21 mouse cellular contexts compared by ENCODE assay signal in genomic region chr17:32402011-32402778, GRCm38 (mm10). TPM values are rescaled to one million over a fixed set of nuclear protein-coding genes. Genes with fewer than 3 reads are reported as not detected.
A peak's percentile ranks its signal among the peaks of the same experiment; 100 is the strongest.
DNase-seq lines count a peak whose midpoint lies in the region; ATAC-seq and TF ChIP-seq lines count a peak whose summit lies in the region.
"Had no signal": no experiment of that assay in that cellular context is flagged by ENCODE, and none has a peak within 500 bp of the region (broad histone marks: within the 10 kb centered on the region; RNA-seq: fewer than 3 reads in every experiment).

No protein-coding gene starts in this region.

- TF ChIP-seq CTCF in heart, postnatal 0 days (IDR thresholded peaks at IDR 0.05; ENCODE audit: low read depth): no peak

- H3K4me2 ChIP-seq in heart, postnatal 0 days (ENCODE audit: low read depth, low read length): no peak overlapping the region; the same call in 1 of the 2 replicates
- H3K4me2 ChIP-seq: hindbrain, embryonic 15.5 days; midbrain, embryonic 15.5 days; neural tube, embryonic 12.5 days had no signal

- no peaks in the 10 kb centered on the region for H3K36me3 ChIP-seq in heart, postnatal 0 days (replicated peaks; ENCODE audit: control insufficient read depth, insufficient read depth, low read length)
- H3K36me3 ChIP-seq in midbrain, embryonic 10.5 days: no peaks in the 10 kb centered on the region
- H3K36me3 ChIP-seq: hindbrain, embryonic 15.5 days; limb, embryonic 10.5 days; midbrain, embryonic 15.5 days; neural tube, embryonic 12.5 days had no signal

- TF ChIP-seq EP300 in heart, postnatal 0 days (IDR thresholded peaks at IDR 0.05; ENCODE audit: low read depth): no peak

- 75% methylated on average over 9 of the region's 9 CpGs for WGBS in heart, postnatal 0 days
- WGBS in midbrain, embryonic 10.5 days: 84% methylated on average over 9 of the region's 9 CpGs

- no peaks in the 10 kb centered on the region for H3K4me1 ChIP-seq in heart, postnatal 0 days (ENCODE audit: control insufficient read depth, insufficient read depth)
- no peaks in the 10 kb centered on the region for H3K4me1 ChIP-seq in midbrain, embryonic 10.5 days
- H3K4me1 ChIP-seq: hindbrain, embryonic 15.5 days; limb, embryonic 10.5 days; midbrain, embryonic 15.5 days; neural tube, embryonic 12.5 days had no signal

- no peaks in the 10 kb centered on the region for H3K9me3 ChIP-seq in heart, postnatal 0 days (replicated peaks; ENCODE audit: control insufficient read depth, low read length)
- H3K9me3 ChIP-seq in midbrain, embryonic 10.5 days (replicated peaks): no peaks in the 10 kb centered on the region
- H3K9me3 ChIP-seq: hindbrain, embryonic 15.5 days; limb, embryonic 10.5 days; midbrain, embryonic 15.5 days; neural tube, embryonic 12.5 days had no signal

- no peak for DNase-seq in heart, postnatal 0 days (ENCODE audit: low spot score)
- no peak for DNase-seq in heart, adult 9 months (ENCODE audit: low spot score in 2 of 2)
- DNase-seq in CD4-positive helper T cell, adult 2 months (ENCODE audit: low read depth, low spot score): peak; percentile 78
- DNase-seq in induced T-regulatory cell, adult 2 months (ENCODE audit: low read depth): peak; percentile 72
- DNase-seq in adrenal gland, postnatal 4 days (ENCODE audit: low spot score in 2 of 2): no peak
- DNase-seq in lung, adult 18-20 months: no peak
- no peak for DNase-seq in midbrain, embryonic 10.5 days (ENCODE audit: low spot score)
- DNase-seq: cerebellum, adult 9-10 months; embryo, embryonic 11 days; gastrocnemius, postnatal 25 days; heart, postnatal 10 days; kidney, adult 18-20 months; kidney, postnatal 36 days; lung, postnatal 14 days had no signal

- no peak overlapping the region for H3K27ac ChIP-seq in heart, postnatal 0 days (ENCODE audit: low read depth)
- no peak overlapping the region for H3K27ac ChIP-seq in midbrain, embryonic 10.5 days (replicated peaks)
- H3K27ac ChIP-seq: hindbrain, embryonic 15.5 days; limb, embryonic 10.5 days; midbrain, embryonic 15.5 days; neural tube, embryonic 12.5 days had no signal

- H3K9ac ChIP-seq in heart, postnatal 0 days (replicated peaks; ENCODE audit: low read depth, low read length): no peak overlapping the region
- H3K9ac ChIP-seq: hindbrain, embryonic 15.5 days; midbrain, embryonic 15.5 days; neural tube, embryonic 12.5 days had no signal

- H3K27me3 ChIP-seq in heart, postnatal 0 days (ENCODE audit: control insufficient read depth, insufficient read depth, low read length): peaks cover 18% of the 10 kb centered on the region
- peaks cover 26% of the 10 kb centered on the region for H3K27me3 ChIP-seq in midbrain, embryonic 10.5 days (ENCODE audit: low read depth, poor library complexity, severe bottlenecking)

- peak overlapping the region; percentile 33; the same call in 1 of the 2 replicates for H3K4me3 ChIP-seq in heart, postnatal 0 days (ENCODE audit: low read depth, low read length)
- H3K4me3 ChIP-seq in midbrain, embryonic 10.5 days: no peak overlapping the region
- H3K4me3 ChIP-seq: hindbrain, embryonic 15.5 days; limb, embryonic 10.5 days; midbrain, embryonic 15.5 days; neural tube, embryonic 12.5 days had no signal

- ATAC-seq in heart, postnatal 0 days (ENCODE audit: insufficient read depth, low read depth): no peak
- ATAC-seq in megakaryocyte progenitor cell, adult 5-6 weeks (replicated peaks; ENCODE audit: poor library complexity): 0 out of 2 replicates have a peak, but pooled peaks have one; percentile 8
- ATAC-seq: midbrain, embryonic 15.5 days had no signal

RNA-seq across cellular contexts. Expression of gene Rasal3, which starts 1.2 kb away (rescaled TPM):
- 7.3 and 15.0 TPM in 2 replicates for total RNA-seq in heart, postnatal 0 days (2014; rRNA removed; ENCODE audit: low replicate concordance)
- polyA plus RNA-seq in heart, postnatal 0 days (2015; fragmentation: Nextera tagmentation; extraction: Ambion mirVana): 0.40 TPM in 2 replicates
- total RNA-seq in megakaryocyte progenitor cell, adult 5-6 weeks (2015): 48.0 and 53.2 TPM in 2 replicates
- 21.5 and 26.3 TPM in 2 replicates for total RNA-seq in megakaryocyte progenitor cell, adult 5-6 weeks (2017)
- 1 to 10 TPM in 1 of 2 experiments, under 1 TPM in 1; 0.96 to 1.5 TPM for total RNA-seq in adrenal gland, postnatal 4 days (2021)
- 0.40 and 0.42 TPM in 2 replicates for polyA plus RNA-seq in midbrain, embryonic 10.5 days (2016; fragmentation: Nextera tagmentation; extraction: Ambion mirVana)
- polyA plus RNA-seq: C2C12 had no signal

RNA-seq across cellular contexts. Expression of gene Wiz, which starts 13.0 kb away (rescaled TPM):
- total RNA-seq in heart, postnatal 0 days (2014; rRNA removed; ENCODE audit: low replicate concordance): 14.2 and 21.4 TPM in 2 replicates
- 6.8 and 7.0 TPM in 2 replicates for polyA plus RNA-seq in heart, postnatal 0 days (2015; fragmentation: Nextera tagmentation; extraction: Ambion mirVana)
- 31.1 and 35.7 TPM in 2 replicates for total RNA-seq in megakaryocyte progenitor cell, adult 5-6 weeks (2015)
- 4.0 and 5.1 TPM in 2 replicates for total RNA-seq in megakaryocyte progenitor cell, adult 5-6 weeks (2017)
- 10 to 100 TPM; 66.5 to 71.9 TPM for total RNA-seq in adrenal gland, postnatal 4 days (2021)
- 22.3 and 25.6 TPM in 2 replicates for polyA plus RNA-seq in midbrain, embryonic 10.5 days (2016; fragmentation: Nextera tagmentation; extraction: Ambion mirVana)

RNA-seq across cellular contexts. Expression of gene Pglyrp2, which starts 21.8 kb away (rescaled TPM):
- not detected in 2 replicates for total RNA-seq in heart, postnatal 0 days (2014; rRNA removed; ENCODE audit: low replicate concordance)
- not detected in 2 replicates for polyA plus RNA-seq in heart, postnatal 0 days (2015; fragmentation: Nextera tagmentation; extraction: Ambion mirVana)
- 0.59 and 2.5 TPM in 2 replicates for total RNA-seq in megakaryocyte progenitor cell, adult 5-6 weeks (2015)
- 0.75 and 2.2 TPM in 2 replicates for total RNA-seq in megakaryocyte progenitor cell, adult 5-6 weeks (2017)
- total RNA-seq in adrenal gland, postnatal 4 days (2021): 10 to 100 TPM in 1 of 2 experiments, under 1 TPM in 1; 0.31 to 10.5 TPM
- polyA plus RNA-seq in midbrain, embryonic 10.5 days (2016; fragmentation: Nextera tagmentation; extraction: Ambion mirVana): 0.07 TPM in 1 of 2 replicates, not detected in the other
- total RNA-seq: gastrocnemius, postnatal 25 days; layer of hippocampus, postnatal 25 days had no signal
- polyA plus RNA-seq: C2C12; hindbrain, embryonic 15.5 days; limb, embryonic 10.5 days; midbrain, embryonic 15.5 days; neural tube, embryonic 12.5 days had no signal

RNA-seq across cellular contexts. Expression of gene Cyp4f39, which starts 50.3 kb away (rescaled TPM):
- total RNA-seq in heart, postnatal 0 days (2014; rRNA removed; ENCODE audit: low replicate concordance): 0.23 and 4.0 TPM in 2 replicates
- polyA plus RNA-seq in heart, postnatal 0 days (2015; fragmentation: Nextera tagmentation; extraction: Ambion mirVana): 0.14 and 0.16 TPM in 2 replicates
- 0.17 TPM in 1 of 2 replicates, not detected in the other for total RNA-seq in megakaryocyte progenitor cell, adult 5-6 weeks (2015)
- total RNA-seq in megakaryocyte progenitor cell, adult 5-6 weeks (2017): 0.42 and 0.81 TPM in 2 replicates
- total RNA-seq in adrenal gland, postnatal 4 days (2021): under 1 TPM in 1 of 2 experiments, not detected in 1; 0.67 TPM
- polyA plus RNA-seq in midbrain, embryonic 10.5 days (2016; fragmentation: Nextera tagmentation; extraction: Ambion mirVana): 0.15 and 0.87 TPM in 2 replicates
- total RNA-seq: layer of hippocampus, postnatal 25 days had no signal
- polyA plus RNA-seq: limb, embryonic 10.5 days had no signal

RNA-seq across cellular contexts. Expression of gene Akap8l, which starts 51.8 kb away (rescaled TPM):
- 38.5 and 80.6 TPM in 2 replicates for total RNA-seq in heart, postnatal 0 days (2014; rRNA removed; ENCODE audit: low replicate concordance)
- 66.4 and 70.8 TPM in 2 replicates for polyA plus RNA-seq in heart, postnatal 0 days (2015; fragmentation: Nextera tagmentation; extraction: Ambion mirVana)
- 50.1 and 53.2 TPM in 2 replicates for total RNA-seq in megakaryocyte progenitor cell, adult 5-6 weeks (2015)
- 55.8 and 59.4 TPM in 2 replicates for total RNA-seq in megakaryocyte progenitor cell, adult 5-6 weeks (2017)
- total RNA-seq in adrenal gland, postnatal 4 days (2021): 100 to 1,000 TPM; 157 to 160 TPM
- polyA plus RNA-seq in midbrain, embryonic 10.5 days (2016; fragmentation: Nextera tagmentation; extraction: Ambion mirVana): 90.2 and 106 TPM in 2 replicates

Comparison
In these comparisons a context has a peak if more than half of its experiments do, and no peak if none do; other contexts are left out.
1. DNase-seq: peak in CD4-positive helper T cell, adult 2 months (single experiment) and induced T-regulatory cell, adult 2 months (single experiment); none in heart, postnatal 0 days (single experiment), heart, adult 9 months (0 of 2), adrenal gland, postnatal 4 days (0 of 2), lung, adult 18-20 months (0 of 2) and midbrain, embryonic 10.5 days (single experiment).